Mouse (Mus musculus) erythroblast, embryonic 14.5 days (primary cell): ENCODE results near the gene Slc28a1. TPM values are rescaled to one million over a fixed set of nuclear protein-coding genes. Genes with fewer than 3 reads are reported as not detected.
"Not testable (repeated sequence)": the region's sequence is repeated elsewhere in the genome, so short reads cannot be mapped to it uniquely, and the experiment has no call there.

ENCODE experiments used
- H3K27me3 ChIP-seq: 2 replicates; pipeline ENCODE4 v1.6.1; 2012; ENCODE audit warnings: inconsistent platforms; ENCODE audit not compliant: control insufficient read depth
- H3K36me3 ChIP-seq: 2 replicates; pipeline ENCODE4 v1.6.1; 2012; ENCODE audit warnings: mild to moderate bottlenecking, inconsistent platforms; ENCODE audit not compliant: control insufficient read depth
- H3K4me1 ChIP-seq: 2 replicates; pipeline ENCODE4 v1.6.1; 2012; ENCODE audit warnings: inconsistent platforms; ENCODE audit not compliant: control insufficient read depth
- H3K4me3 ChIP-seq: replicated peaks from 2 replicates; pipeline ENCODE3; 2012; ENCODE audit warnings: moderate library complexity, mild to moderate bottlenecking, inconsistent platforms
- H3K9me3 ChIP-seq: 2 replicates; pipeline ENCODE4 v1.6.1; 2012; ENCODE audit warnings: low read length, inconsistent platforms, mixed read lengths; ENCODE audit not compliant: control insufficient read depth
- GATA1 ChIP-seq: IDR thresholded peaks from 2 replicates; pipeline ENCODE4 v1.6.1; 2012; ENCODE audit warnings: low read length, inconsistent platforms, mixed read lengths
- TAL1 ChIP-seq: IDR thresholded peaks from 3 replicates; pipeline ENCODE4 v1.6.1; 2012; ENCODE audit warnings: low read length, inconsistent platforms, mixed read lengths
- polyA plus RNA-seq: library from polyadenylated mRNA; stranded (reverse); fragments of >175 nt; gene quantifications from 2 replicates; pipeline ENCODE4 v1.2.3, GENCODE M21; 2012

Gene Slc28a1
- polyA plus RNA-seq, 1 experiment = not detected

GRCm38 (mm10) chr7:81152826-81153225, 38.2 kb downstream of the Slc28a1 start:
- Histone ChIP-seq H3K36me3 (no peaks in the 10 kb centered on the region), H3K4me3 (no peak overlapping the region), H3K9me3 (peaks cover 7% of the 10 kb centered on the region), H3K4me1 (peaks cover 19% of the 10 kb centered on the region), H3K27me3 (no peaks in the 10 kb centered on the region)
- TF ChIP-seq GATA1 (no peak), TAL1 (no peak)

- Histone ChIP-seq H3K4me3 (no peak overlapping the region), H3K4me1 (peaks cover 19% of the 10 kb centered on the region), H3K27me3 (no peaks in the 10 kb centered on the region), H3K9me3 (peaks cover 7% of the 10 kb centered on the region), H3K36me3 (no peaks in the 10 kb centered on the region)
- TF ChIP-seq TAL1 (no peak), GATA1 (no peak)
Measured at GRCm38 (mm10) chr7:81153327-81153726, 38.7 kb downstream of the Slc28a1 start.

GRCm38 (mm10) chr7:81154244-81154643, 39.6 kb downstream of the Slc28a1 start:
- peaks cover 19% of the 10 kb centered on the region for H3K4me1 ChIP-seq
- H3K36me3 ChIP-seq = not testable (repeated sequence)

GRCm38 (mm10) chr7:81154960-81155359, 40.4 kb downstream of the Slc28a1 start:
- Histone ChIP-seq H3K4me3 (no peak overlapping the region), H3K9me3 (peaks cover 7% of the 10 kb centered on the region), H3K36me3 (no peaks in the 10 kb centered on the region), H3K4me1 (peaks cover 11% of the 10 kb centered on the region), H3K27me3 (no peaks in the 10 kb centered on the region)
- TF ChIP-seq TAL1 (no peak), GATA1 (no peak)

More at GRCm38 (mm10) chr7:81154244-81154643, 39.6 kb downstream of the Slc28a1 start:
- H3K4me3 ChIP-seq, H3K27me3 ChIP-seq, H3K9me3 ChIP-seq: not testable (repeated sequence)

GRCm38 (mm10) chr7:81158933-81159332, 44.3 kb downstream of the Slc28a1 start:
- Histone ChIP-seq H3K4me1 (no peaks in the 10 kb centered on the region), H3K27me3 (no peaks in the 10 kb centered on the region), H3K36me3 (no peaks in the 10 kb centered on the region), H3K9me3 (no peaks in the 10 kb centered on the region), H3K4me3 (no peak overlapping the region)
- TF ChIP-seq TAL1 = no peak
- TF ChIP-seq GATA1 = no peak

GRCm38 (mm10) chr7:81161666-81162065, 47.1 kb downstream of the Slc28a1 start:
- H3K4me3 ChIP-seq = no peak overlapping the region
- no peaks in the 10 kb centered on the region for H3K27me3 ChIP-seq
- H3K9me3 ChIP-seq = no peaks in the 10 kb centered on the region
- H3K36me3 ChIP-seq = no peaks in the 10 kb centered on the region
- no peak for TF ChIP-seq TAL1
- no peak for TF ChIP-seq GATA1
- no peaks in the 10 kb centered on the region for H3K4me1 ChIP-seq

GRCm38 (mm10) chr7:81162345-81162744, 47.7 kb downstream of the Slc28a1 start:
- H3K36me3 ChIP-seq = no peaks in the 10 kb centered on the region
- no peaks in the 10 kb centered on the region for H3K9me3 ChIP-seq
- no peak for TF ChIP-seq TAL1
- no peak for TF ChIP-seq GATA1
- no peaks in the 10 kb centered on the region for H3K4me1 ChIP-seq
- no peaks in the 10 kb centered on the region for H3K27me3 ChIP-seq
- H3K4me3 ChIP-seq = no peak overlapping the region

GRCm38 (mm10) chr7:81164411-81164810, 49.8 kb downstream of the Slc28a1 start:
- Histone ChIP-seq H3K4me3 (no peak overlapping the region), H3K36me3 (no peaks in the 10 kb centered on the region), H3K9me3 (no peaks in the 10 kb centered on the region), H3K27me3 (no peaks in the 10 kb centered on the region), H3K4me1 (no peaks in the 10 kb centered on the region)
- TF ChIP-seq TAL1 (no peak), GATA1 (no peak)

GRCm38 (mm10) chr7:81167124-81167523, 52.5 kb downstream of the Slc28a1 start:
- H3K36me3 ChIP-seq = no peaks in the 10 kb centered on the region
- no peaks in the 10 kb centered on the region for H3K9me3 ChIP-seq
- no peak overlapping the region for H3K4me3 ChIP-seq
- no peaks in the 10 kb centered on the region for H3K27me3 ChIP-seq
- TF ChIP-seq GATA1 (no peak), TAL1 (no peak)
- H3K4me1 ChIP-seq = no peaks in the 10 kb centered on the region

GRCm38 (mm10) chr7:81169351-81169750, 54.8 kb downstream of the Slc28a1 start:
- TF ChIP-seq TAL1 = no peak
- TF ChIP-seq GATA1 = no peak
- no peaks in the 10 kb centered on the region for H3K36me3 ChIP-seq

GRCm38 (mm10) chr7:81173931-81174330, 59.3 kb downstream of the Slc28a1 start:
- H3K4me3 ChIP-seq = no peak overlapping the region
- H3K9me3 ChIP-seq = no peaks in the 10 kb centered on the region
- TF ChIP-seq GATA1 (no peak), TAL1 (no peak)
- no peaks in the 10 kb centered on the region for H3K27me3 ChIP-seq
- no peaks in the 10 kb centered on the region for H3K4me1 ChIP-seq
- no peaks in the 10 kb centered on the region for H3K36me3 ChIP-seq

More at GRCm38 (mm10) chr7:81169351-81169750, 54.8 kb downstream of the Slc28a1 start:
- H3K4me1 ChIP-seq = no peaks in the 10 kb centered on the region
- H3K27me3 ChIP-seq = no peaks in the 10 kb centered on the region
- no peaks in the 10 kb centered on the region for H3K9me3 ChIP-seq
- H3K4me3 ChIP-seq = no peak overlapping the region
